Mouse (Mus musculus) CD4-positive, CD25-positive, alpha-beta regulatory T cell, adult 2 months (primary cell): ENCODE data around the gene Arrdc2.
A peak's percentile ranks its signal among the peaks of the same experiment; 100 is the strongest.

Experiments used
- DNase-seq: peaks from one replicate; pipeline ENCODE4 v3.0.0-alpha.2; 2012; ENCODE audit warnings: low read depth, low spot score

The Arrdc2 gene

GRCm38 (mm10) chr8:70839408-70840351, at the start of gene Arrdc2:
Gene Arrdc2, minus strand, starts transcription at chr8:70839720.
- peak; percentile 99 for DNase-seq

- peak; percentile 66 for DNase-seq
Measured at GRCm38 (mm10) chr8:70887669-70888068, 48.1 kb upstream of the Arrdc2 start.

- DNase-seq, result peak; percentile 63
Measured at GRCm38 (mm10) chr8:70885612-70886011, 46.1 kb upstream of the Arrdc2 start.

- no peak for DNase-seq
Measured at GRCm38 (mm10) chr8:70884683-70885082, 45.2 kb upstream of the Arrdc2 start.

GRCm38 (mm10) chr8:70884186-70884585, 44.7 kb upstream of the Arrdc2 start:
- DNase-seq, result no peak

GRCm38 (mm10) chr8:70880546-70880945, 41.0 kb upstream of the Arrdc2 start:
- no peak for DNase-seq

- DNase-seq, result no peak
Measured at GRCm38 (mm10) chr8:70880126-70880525, 40.6 kb upstream of the Arrdc2 start.

- no peak for DNase-seq
Measured at GRCm38 (mm10) chr8:70879500-70879899, 40.0 kb upstream of the Arrdc2 start.

- no peak for DNase-seq
Measured at GRCm38 (mm10) chr8:70878178-70878577, 38.7 kb upstream of the Arrdc2 start.

- DNase-seq, result no peak
Measured at GRCm38 (mm10) chr8:70876382-70876781, 36.9 kb upstream of the Arrdc2 start.

- DNase-seq, result no peak
Measured at GRCm38 (mm10) chr8:70874441-70874840, 34.9 kb upstream of the Arrdc2 start.

GRCm38 (mm10) chr8:70873364-70873985, 34.0 kb upstream of the Arrdc2 start, which contains the start of gene Ccdc124:
Gene Ccdc124, minus strand, starts transcription at chr8:70873935.
- DNase-seq, result peak; percentile 97

- DNase-seq, result peak; percentile 45
Measured at GRCm38 (mm10) chr8:70872643-70873363, 33.3 kb upstream of the Arrdc2 start.

- DNase-seq, result no peak
Measured at GRCm38 (mm10) chr8:70871195-70871807, 31.8 kb upstream of the Arrdc2 start.

- DNase-seq, result peak; percentile 89
Measured at GRCm38 (mm10) chr8:70869601-70870041, 30.1 kb upstream of the Arrdc2 start.

- no peak for DNase-seq
Measured at GRCm38 (mm10) chr8:70869199-70869571, 29.7 kb upstream of the Arrdc2 start.

- peak; percentile 81 for DNase-seq
Measured at GRCm38 (mm10) chr8:70868559-70869198, 29.2 kb upstream of the Arrdc2 start.

- no peak for DNase-seq
Measured at GRCm38 (mm10) chr8:70866566-70866965, 27.0 kb upstream of the Arrdc2 start.

- no peak for DNase-seq
Measured at GRCm38 (mm10) chr8:70866001-70866520, 26.5 kb upstream of the Arrdc2 start.

- DNase-seq, result peak; percentile 100
Measured at GRCm38 (mm10) chr8:70865350-70866000, 26.0 kb upstream of the Arrdc2 start.
